Mouse (Mus musculus): ENCODE measurements around the gene Serpina3b. TPM values are rescaled to one million over a fixed set of nuclear protein-coding genes. Genes with fewer than 3 reads are reported as not detected.
"Not testable (repeated sequence)": the region's sequence is repeated elsewhere in the genome, so short reads cannot be mapped to it uniquely, and the experiment has no call there.

The Serpina3b gene
- not detected in 2 replicates for polyA plus RNA-seq (2014; fragmentation: Nextera tagmentation; extraction: Ambion mirVana)

- H3K9me3 ChIP-seq (ENCODE audit: control insufficient read depth, low read length), result no peaks in the 10 kb centered on the region
- no peak within 1 kb of the TSS for H3K27ac ChIP-seq (replicated peaks; ENCODE audit: low read depth, low read length)
- no peaks in the 10 kb centered on the region for H3K4me1 ChIP-seq (ENCODE audit: control insufficient read depth, insufficient read depth, low read length)
- no peak within 1 kb of the TSS for H3K4me3 ChIP-seq (ENCODE audit: low read depth, low read length)
- no peak within 1 kb of the TSS for H3K9ac ChIP-seq (ENCODE audit: low read length)
- 75% methylated on average over 5 of the region's 5 CpGs for WGBS
- ATAC-seq (ENCODE audit: insufficient number of reproducible peaks, low FRiP score, low TSS enrichment, low read depth) (no peak), DNase-seq (ENCODE audit: low spot score) (no peak)
- no peaks in the 10 kb centered on the region for H3K27me3 ChIP-seq (ENCODE audit: control insufficient read depth, insufficient read depth, low read length)
- H3K4me2 ChIP-seq (ENCODE audit: low read depth, severe bottlenecking), result no peak within 1 kb of the TSS
- no peaks in the 10 kb centered on the region for H3K36me3 ChIP-seq (ENCODE audit: control insufficient read depth, insufficient read depth, low read length)
Measured at GRCm38 (mm10) chr12:104127696-104128095, at the start of gene Serpina3b. Gene Serpina3b, plus strand, starts transcription at chr12:104127996.

- ATAC-seq (ENCODE audit: insufficient number of reproducible peaks, low FRiP score, low TSS enrichment, low read depth), result no peak
- no peak overlapping the region for H3K4me2 ChIP-seq (ENCODE audit: low read depth, severe bottlenecking)
- no peak overlapping the region for H3K9ac ChIP-seq (ENCODE audit: low read length)
- no peak for DNase-seq (ENCODE audit: low spot score)
- H3K36me3 ChIP-seq (ENCODE audit: control insufficient read depth, insufficient read depth, low read length), result no peaks in the 10 kb centered on the region
- no peaks in the 10 kb centered on the region for H3K9me3 ChIP-seq (ENCODE audit: control insufficient read depth, low read length)
- 69% methylated on average over 2 of the region's 2 CpGs for WGBS
- no peak overlapping the region for H3K27ac ChIP-seq (replicated peaks; ENCODE audit: low read depth, low read length)
- no peak overlapping the region for H3K4me3 ChIP-seq (ENCODE audit: low read depth, low read length)
- H3K4me1 ChIP-seq (ENCODE audit: control insufficient read depth, insufficient read depth, low read length), result no peaks in the 10 kb centered on the region
- H3K27me3 ChIP-seq (ENCODE audit: control insufficient read depth, insufficient read depth, low read length), result no peaks in the 10 kb centered on the region
Measured at GRCm38 (mm10) chr12:104090119-104090518, 37.7 kb upstream of the Serpina3b start.

DNA sequence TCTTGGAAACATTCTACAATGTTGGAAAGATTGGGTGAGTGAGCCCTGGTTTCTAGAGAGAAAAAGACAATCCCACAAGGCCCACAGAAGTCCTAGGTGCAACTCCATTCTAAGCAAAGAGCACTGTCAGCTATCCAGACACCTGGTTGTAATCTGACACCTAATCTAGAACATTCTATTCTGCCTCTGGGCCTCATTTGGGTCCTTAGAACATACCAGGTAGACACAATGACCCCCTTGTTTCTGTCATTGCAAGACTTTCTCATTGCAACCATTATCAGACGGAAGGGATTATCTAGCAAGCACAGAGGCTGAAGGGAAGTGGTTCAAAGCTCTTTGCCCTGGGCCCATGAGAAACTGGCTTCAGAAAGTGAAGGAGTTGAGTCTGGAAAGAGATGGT, 36.5 kb upstream of the Serpina3b start:
- WGBS, result 86% methylated on average over 1 of the region's 1 CpGs
- H3K27ac ChIP-seq (replicated peaks; ENCODE audit: low read depth, low read length), result no peak overlapping the region
- H3K9ac ChIP-seq (ENCODE audit: low read length), result no peak overlapping the region
- no peaks in the 10 kb centered on the region for H3K27me3 ChIP-seq (ENCODE audit: control insufficient read depth, insufficient read depth, low read length)
- no peak for DNase-seq (ENCODE audit: low spot score)
- no peaks in the 10 kb centered on the region for H3K36me3 ChIP-seq (ENCODE audit: control insufficient read depth, insufficient read depth, low read length)
- no peaks in the 10 kb centered on the region for H3K9me3 ChIP-seq (ENCODE audit: control insufficient read depth, low read length)
- no peaks in the 10 kb centered on the region for H3K4me1 ChIP-seq (ENCODE audit: control insufficient read depth, insufficient read depth, low read length)
- H3K4me2 ChIP-seq (ENCODE audit: low read depth, severe bottlenecking), result no peak overlapping the region
- ATAC-seq (ENCODE audit: insufficient number of reproducible peaks, low FRiP score, low TSS enrichment, low read depth), result no peak
- H3K4me3 ChIP-seq (ENCODE audit: low read depth, low read length), result no peak overlapping the region

GRCm38 (mm10) chr12:104100768-104101167, 27.0 kb upstream of the Serpina3b start, which contains the start of gene Serpina5:
Gene Serpina5, plus strand, starts transcription at chr12:104101113.
- H3K4me1 ChIP-seq (ENCODE audit: control insufficient read depth, insufficient read depth, low read length), result no peaks in the 10 kb centered on the region
- H3K27me3 ChIP-seq (ENCODE audit: control insufficient read depth, insufficient read depth, low read length), result no peaks in the 10 kb centered on the region
- ATAC-seq (ENCODE audit: insufficient number of reproducible peaks, low FRiP score, low TSS enrichment, low read depth) (no peak), DNase-seq (ENCODE audit: low spot score) (no peak)
- no peak within 1 kb of the TSS for H3K9ac ChIP-seq (ENCODE audit: low read length)
- H3K4me3 ChIP-seq (ENCODE audit: low read depth, low read length), result no peak within 1 kb of the TSS
- no peak within 1 kb of the TSS for H3K4me2 ChIP-seq (ENCODE audit: low read depth, severe bottlenecking)
- H3K36me3 ChIP-seq (ENCODE audit: control insufficient read depth, insufficient read depth, low read length), result no peaks in the 10 kb centered on the region
- H3K9me3 ChIP-seq (ENCODE audit: control insufficient read depth, low read length), result no peaks in the 10 kb centered on the region
- H3K27ac ChIP-seq (replicated peaks; ENCODE audit: low read depth, low read length), result no peak within 1 kb of the TSS
- 88% methylated on average over 6 of the region's 6 CpGs for WGBS

DNA sequence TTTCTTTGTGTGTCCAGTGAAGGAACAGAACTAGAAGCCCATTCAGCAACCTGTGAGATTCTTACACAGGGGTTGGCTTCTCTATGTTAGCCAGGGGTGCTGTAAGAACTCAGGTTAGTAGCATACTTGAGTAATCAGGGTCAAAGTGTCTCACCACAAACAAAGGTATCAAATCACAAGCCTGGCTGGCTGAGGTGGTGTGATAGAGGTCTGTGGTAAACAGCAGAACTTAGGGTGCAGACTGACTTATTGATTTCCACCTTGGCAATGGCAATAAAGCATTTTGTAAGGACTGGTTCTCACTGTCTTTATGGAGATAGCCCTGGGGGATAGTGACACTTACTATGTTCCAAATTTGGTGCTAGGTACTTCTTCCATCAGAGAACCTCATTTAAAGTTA, 21.9 kb upstream of the Serpina3b start:
- no peaks in the 10 kb centered on the region for H3K36me3 ChIP-seq (ENCODE audit: control insufficient read depth, insufficient read depth, low read length)
- ATAC-seq (ENCODE audit: insufficient number of reproducible peaks, low FRiP score, low TSS enrichment, low read depth) (no peak), DNase-seq (ENCODE audit: low spot score) (no peak)
- H3K4me1 ChIP-seq (ENCODE audit: control insufficient read depth, insufficient read depth, low read length), result no peaks in the 10 kb centered on the region
- no peaks in the 10 kb centered on the region for H3K27me3 ChIP-seq (ENCODE audit: control insufficient read depth, insufficient read depth, low read length)
- H3K27ac ChIP-seq (replicated peaks; ENCODE audit: low read depth, low read length), result no peak overlapping the region
- no peak overlapping the region for H3K4me3 ChIP-seq (ENCODE audit: low read depth, low read length)
- no peaks in the 10 kb centered on the region for H3K9me3 ChIP-seq (ENCODE audit: control insufficient read depth, low read length)
- no peak overlapping the region for H3K9ac ChIP-seq (ENCODE audit: low read length)
- H3K4me2 ChIP-seq (ENCODE audit: low read depth, severe bottlenecking), result no peak overlapping the region

GRCm38 (mm10) chr12:104106919-104107318, 20.9 kb upstream of the Serpina3b start:
- ATAC-seq (ENCODE audit: insufficient number of reproducible peaks, low FRiP score, low TSS enrichment, low read depth), result no peak
- DNase-seq (ENCODE audit: low spot score), result no peak
- Histone ChIP-seq H3K36me3 (ENCODE audit: control insufficient read depth, insufficient read depth, low read length) (no peaks in the 10 kb centered on the region), H3K4me2 (ENCODE audit: low read depth, severe bottlenecking) (no peak overlapping the region), H3K27me3 (ENCODE audit: control insufficient read depth, insufficient read depth, low read length) (no peaks in the 10 kb centered on the region), H3K4me3 (ENCODE audit: low read depth, low read length) (no peak overlapping the region), H3K27ac (replicated peaks; ENCODE audit: low read depth, low read length) (no peak overlapping the region), H3K4me1 (ENCODE audit: control insufficient read depth, insufficient read depth, low read length) (no peaks in the 10 kb centered on the region), H3K9me3 (ENCODE audit: control insufficient read depth, low read length) (no peaks in the 10 kb centered on the region), H3K9ac (ENCODE audit: low read length) (no peak overlapping the region)

DNA sequence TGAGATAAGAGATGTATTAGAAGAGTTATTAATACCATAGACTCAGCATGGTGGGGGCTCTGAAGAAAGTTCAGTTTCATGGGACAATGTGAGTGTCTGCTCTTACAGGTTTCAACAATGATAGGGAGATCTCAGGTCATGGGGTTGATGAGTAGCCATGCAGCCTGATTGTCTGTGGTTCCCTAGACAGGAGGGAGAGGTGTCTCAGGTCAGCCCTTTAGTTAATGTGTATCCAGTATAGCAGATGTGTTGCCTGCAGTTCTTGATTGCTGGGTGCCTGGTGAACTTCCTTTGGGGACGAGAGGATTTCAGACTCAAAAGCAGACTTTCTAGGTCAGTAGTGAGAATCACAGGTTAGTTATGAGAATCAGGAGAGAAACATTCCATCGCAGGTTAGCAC, 19.3 kb upstream of the Serpina3b start:
- Histone ChIP-seq H3K4me1 (ENCODE audit: control insufficient read depth, insufficient read depth, low read length) (no peaks in the 10 kb centered on the region), H3K36me3 (ENCODE audit: control insufficient read depth, insufficient read depth, low read length) (no peaks in the 10 kb centered on the region), H3K27me3 (ENCODE audit: control insufficient read depth, insufficient read depth, low read length) (no peaks in the 10 kb centered on the region), H3K4me3 (ENCODE audit: low read depth, low read length) (no peak overlapping the region), H3K9ac (ENCODE audit: low read length) (no peak overlapping the region), H3K27ac (replicated peaks; ENCODE audit: low read depth, low read length) (no peak overlapping the region), H3K9me3 (ENCODE audit: control insufficient read depth, low read length) (no peaks in the 10 kb centered on the region), H3K4me2 (ENCODE audit: low read depth, severe bottlenecking) (no peak overlapping the region)
- WGBS, result 87% methylated on average over 2 of the region's 2 CpGs
- DNase-seq (ENCODE audit: low spot score), result no peak
- no peak for ATAC-seq (ENCODE audit: insufficient number of reproducible peaks, low FRiP score, low TSS enrichment, low read depth)

DNA sequence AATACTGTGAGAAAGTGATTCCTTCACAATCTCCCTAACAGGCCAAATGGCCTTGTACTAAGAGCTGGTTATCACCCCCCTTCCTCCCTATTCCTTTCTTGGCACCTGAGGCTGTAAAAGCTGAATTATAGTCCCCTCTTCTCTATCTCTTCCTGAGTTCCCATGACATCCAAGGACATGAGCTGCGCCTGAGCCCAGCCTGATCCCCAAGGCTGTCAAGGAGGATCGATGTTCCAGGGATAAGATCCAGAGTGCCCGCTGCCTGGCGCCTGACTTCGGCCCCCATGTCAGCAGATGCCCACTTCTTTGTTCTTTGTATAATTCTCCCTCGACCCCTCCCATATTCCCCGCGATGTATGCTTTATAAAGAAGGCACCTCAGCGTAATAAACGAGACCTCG, 15.5 kb upstream of the Serpina3b start, which contains the start of gene Serpina3a:
Gene Serpina3a (plus strand): TSS at position 392 of the 400 bp plus-strand sequence.
- DNase-seq (ENCODE audit: low spot score); H3K4me1 ChIP-seq (ENCODE audit: control insufficient read depth, insufficient read depth, low read length): not testable (repeated sequence)
- 91% methylated on average over 10 of the region's 11 CpGs for WGBS

DNA sequence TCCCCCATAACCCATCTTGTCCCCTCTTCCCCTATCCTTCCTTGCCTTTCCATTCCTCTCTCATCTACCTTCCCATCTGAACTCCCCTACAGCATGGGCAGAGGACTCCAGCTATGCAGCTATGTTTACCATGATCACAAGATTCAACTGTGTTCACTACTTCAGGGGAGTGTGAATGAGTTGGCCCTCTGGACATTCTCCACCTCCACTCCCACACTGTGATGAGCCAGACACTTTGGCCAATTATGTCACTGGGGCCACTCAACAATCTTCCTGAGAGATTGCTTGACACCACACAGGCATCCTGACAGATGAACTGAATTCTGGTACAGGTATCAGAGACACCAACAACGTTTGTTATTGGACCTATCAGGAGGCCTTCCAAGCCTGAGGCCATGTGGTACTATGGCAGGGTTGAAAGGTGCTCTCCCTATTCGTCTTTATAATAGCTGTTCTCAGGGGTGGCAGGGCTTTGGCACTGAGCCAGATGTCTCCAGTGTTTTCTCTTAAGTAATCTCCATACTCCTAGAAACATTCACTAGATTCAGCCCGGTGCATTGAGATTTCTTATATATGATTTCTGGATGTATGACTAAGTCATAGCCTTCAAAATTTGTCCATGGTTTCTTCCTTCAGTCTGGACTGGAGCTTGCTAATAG, 12.7 kb upstream of the Serpina3b start:
- H3K9me3 ChIP-seq (ENCODE audit: control insufficient read depth, low read length), result no peaks in the 10 kb centered on the region
- H3K4me2 ChIP-seq (ENCODE audit: low read depth, severe bottlenecking), result no peak overlapping the region
- H3K36me3 ChIP-seq (ENCODE audit: control insufficient read depth, insufficient read depth, low read length), result no peaks in the 10 kb centered on the region
- ATAC-seq (ENCODE audit: insufficient number of reproducible peaks, low FRiP score, low TSS enrichment, low read depth), result no peak
- no peak for DNase-seq (ENCODE audit: low spot score)
- no peak overlapping the region for H3K27ac ChIP-seq (replicated peaks; ENCODE audit: low read depth, low read length)
- H3K4me3 ChIP-seq (ENCODE audit: low read depth, low read length), result no peak overlapping the region
- WGBS, result 59% methylated on average over 3 of the region's 3 CpGs
- no peaks in the 10 kb centered on the region for H3K27me3 ChIP-seq (ENCODE audit: control insufficient read depth, insufficient read depth, low read length)
- H3K4me1 ChIP-seq (ENCODE audit: control insufficient read depth, insufficient read depth, low read length), result no peaks in the 10 kb centered on the region
- H3K9ac ChIP-seq (ENCODE audit: low read length), result no peak overlapping the region

More for the DNA sequence above, 15.5 kb upstream of the Serpina3b start, which contains the start of gene Serpina3a:
- H3K36me3 ChIP-seq (ENCODE audit: control insufficient read depth, insufficient read depth, low read length); ATAC-seq (ENCODE audit: insufficient number of reproducible peaks, low FRiP score, low TSS enrichment, low read depth); H3K4me2 ChIP-seq (ENCODE audit: low read depth, severe bottlenecking); H3K9ac ChIP-seq (ENCODE audit: low read length); H3K9me3 ChIP-seq (ENCODE audit: control insufficient read depth, low read length); H3K27ac ChIP-seq (replicated peaks; ENCODE audit: low read depth, low read length); H3K4me3 ChIP-seq (ENCODE audit: low read depth, low read length); H3K27me3 ChIP-seq (ENCODE audit: control insufficient read depth, insufficient read depth, low read length): not testable (repeated sequence)
